Mouse (Mus musculus): ENCODE measurements around the gene E130114P18Rik. TPM values are rescaled to one million over a fixed set of nuclear protein-coding genes. Genes with fewer than 3 reads are reported as not detected.

E130114P18Rik gene
- polyA plus RNA-seq, 1 experiment from 2014 or later, result 26.3 TPM

GRCm38 (mm10) chr4:97752276-97753010, 25.4 kb downstream of the E130114P18Rik start:
- H3K4me1 ChIP-seq (replicated peaks; ENCODE audit: control insufficient read depth, insufficient read depth, low read length), result peaks cover 14% of the 10 kb centered on the region
- ATAC-seq (ENCODE audit: low FRiP score), result no peak
- H3K4me3 ChIP-seq (replicated peaks; ENCODE audit: low read length), result peak overlapping the region; percentile 21; the same call in 1 of the 2 replicates
- H3K27me3 ChIP-seq (ENCODE audit: control insufficient read depth, insufficient read depth, low read length), result peaks cover 51% of the 10 kb centered on the region
- H3K36me3 ChIP-seq (replicated peaks; ENCODE audit: control insufficient read depth, insufficient read depth), result no peaks in the 10 kb centered on the region
- peak overlapping the region; percentile 45 for H3K9ac ChIP-seq
- WGBS, result 20% methylated on average over 5 of the region's 5 CpGs
- DNase-seq (ENCODE audit: low spot score), result no peak
- H3K4me2 ChIP-seq (replicated peaks), result peak overlapping the region; percentile 53
- H3K27ac ChIP-seq, result peak overlapping the region; percentile 48; the same call in 1 of the 2 replicates
- H3K9me3 ChIP-seq (ENCODE audit: control insufficient read depth, low read length), result no peaks in the 10 kb centered on the region

GRCm38 (mm10) chr4:97751483-97752251, 26.2 kb downstream of the E130114P18Rik start:
- DNase-seq (ENCODE audit: low spot score) (peak; percentile 39), ATAC-seq (ENCODE audit: low FRiP score) (peak; percentile 64)
- no peaks in the 10 kb centered on the region for H3K9me3 ChIP-seq (ENCODE audit: control insufficient read depth, low read length)
- peak overlapping the region; percentile 45 for H3K9ac ChIP-seq
- peak overlapping the region; percentile 21 for H3K4me3 ChIP-seq (replicated peaks; ENCODE audit: low read length)
- H3K36me3 ChIP-seq (replicated peaks; ENCODE audit: control insufficient read depth, insufficient read depth), result no peaks in the 10 kb centered on the region
- H3K4me2 ChIP-seq (replicated peaks), result peak overlapping the region; percentile 53
- WGBS, result 1% methylated on average over 40 of the region's 40 CpGs
- H3K4me1 ChIP-seq (replicated peaks; ENCODE audit: control insufficient read depth, insufficient read depth, low read length), result peaks cover 14% of the 10 kb centered on the region
- peaks cover 51% of the 10 kb centered on the region for H3K27me3 ChIP-seq (ENCODE audit: control insufficient read depth, insufficient read depth, low read length)
- H3K27ac ChIP-seq, result peak overlapping the region; percentile 48

GRCm38 (mm10) chr4:97751030-97751482, 26.8 kb downstream of the E130114P18Rik start:
- Histone ChIP-seq H3K4me1 (replicated peaks; ENCODE audit: control insufficient read depth, insufficient read depth, low read length) (peaks cover 15% of the 10 kb centered on the region), H3K36me3 (replicated peaks; ENCODE audit: control insufficient read depth, insufficient read depth) (no peaks in the 10 kb centered on the region), H3K27me3 (ENCODE audit: control insufficient read depth, insufficient read depth, low read length) (peaks cover 49% of the 10 kb centered on the region), H3K9ac (peak overlapping the region; percentile 45; the same call in 1 of the 2 replicates), H3K4me3 (replicated peaks; ENCODE audit: low read length) (peak overlapping the region; percentile 21), H3K27ac (peak overlapping the region; percentile 48), H3K9me3 (ENCODE audit: control insufficient read depth, low read length) (no peaks in the 10 kb centered on the region), H3K4me2 (replicated peaks) (peak overlapping the region; percentile 53)
- DNase-seq (ENCODE audit: low spot score) (peak; percentile 86), ATAC-seq (ENCODE audit: low FRiP score) (peak; percentile 74)
- under 1% methylated on average over 20 of the region's 20 CpGs for WGBS

- H3K27me3 ChIP-seq (ENCODE audit: control insufficient read depth, insufficient read depth, low read length), result peaks cover 42% of the 10 kb centered on the region
- WGBS, result 50% methylated on average over 4 of the region's 4 CpGs
- ATAC-seq (ENCODE audit: low FRiP score), result no peak
Measured at GRCm38 (mm10) chr4:97750401-97750800, 27.5 kb downstream of the E130114P18Rik start.

GRCm38 (mm10) chr4:97746106-97746900, 31.6 kb downstream of the E130114P18Rik start:
- Histone ChIP-seq H3K4me1 (replicated peaks; ENCODE audit: control insufficient read depth, insufficient read depth, low read length) (peaks cover 13% of the 10 kb centered on the region), H3K9me3 (ENCODE audit: control insufficient read depth, low read length) (no peaks in the 10 kb centered on the region), H3K9ac (peak overlapping the region; percentile 44; the same call in 1 of the 2 replicates), H3K27ac (no peak overlapping the region), H3K27me3 (ENCODE audit: control insufficient read depth, insufficient read depth, low read length) (0 out of 2 replicates have a peak, but pooled peaks cover 6% of the 10 kb centered on the region), H3K4me2 (replicated peaks) (peak overlapping the region; percentile 55), H3K4me3 (replicated peaks; ENCODE audit: low read length) (peak overlapping the region; percentile 21), H3K36me3 (replicated peaks; ENCODE audit: control insufficient read depth, insufficient read depth) (no peaks in the 10 kb centered on the region)
- WGBS, result 8% methylated on average over 19 of the region's 19 CpGs
- ATAC-seq (ENCODE audit: low FRiP score), result peak; percentile 56; the same call in 1 of the 2 replicates
- DNase-seq (ENCODE audit: low spot score), result no peak

More at GRCm38 (mm10) chr4:97750401-97750800, 27.5 kb downstream of the E130114P18Rik start:
- Histone ChIP-seq H3K9ac (no peak overlapping the region), H3K4me2 (replicated peaks) (no peak overlapping the region), H3K4me3 (replicated peaks; ENCODE audit: low read length) (no peak overlapping the region), H3K27ac (no peak overlapping the region), H3K9me3 (ENCODE audit: control insufficient read depth, low read length) (no peaks in the 10 kb centered on the region), H3K4me1 (replicated peaks; ENCODE audit: control insufficient read depth, insufficient read depth, low read length) (peaks cover 16% of the 10 kb centered on the region), H3K36me3 (replicated peaks; ENCODE audit: control insufficient read depth, insufficient read depth) (no peaks in the 10 kb centered on the region)
- no peak for DNase-seq (ENCODE audit: low spot score)

GRCm38 (mm10) chr4:97745296-97746105, 32.4 kb downstream of the E130114P18Rik start:
- ATAC-seq (ENCODE audit: low FRiP score) (peak; percentile 88), DNase-seq (ENCODE audit: low spot score) (peak; percentile 84)
- Histone ChIP-seq H3K4me1 (replicated peaks; ENCODE audit: control insufficient read depth, insufficient read depth, low read length) (peaks cover 6% of the 10 kb centered on the region; the same call in 1 of the 2 replicates), H3K9me3 (ENCODE audit: control insufficient read depth, low read length) (no peaks in the 10 kb centered on the region), H3K4me3 (replicated peaks; ENCODE audit: low read length) (peak overlapping the region; percentile 21), H3K9ac (peak overlapping the region; percentile 44), H3K27me3 (ENCODE audit: control insufficient read depth, insufficient read depth, low read length) (0 out of 2 replicates have a peak, but pooled peaks cover 6% of the 10 kb centered on the region), H3K4me2 (replicated peaks) (peak overlapping the region; percentile 55), H3K27ac (no peak overlapping the region), H3K36me3 (replicated peaks; ENCODE audit: control insufficient read depth, insufficient read depth) (no peaks in the 10 kb centered on the region)
- 5% methylated on average over 32 of the region's 32 CpGs for WGBS

- H3K27ac ChIP-seq, result no peak overlapping the region
- no peak overlapping the region for H3K9ac ChIP-seq
- H3K9me3 ChIP-seq (ENCODE audit: control insufficient read depth, low read length), result no peaks in the 10 kb centered on the region
- no peak overlapping the region for H3K4me3 ChIP-seq (replicated peaks; ENCODE audit: low read length)
- no peak for DNase-seq (ENCODE audit: low spot score)
- no peak overlapping the region for H3K4me2 ChIP-seq (replicated peaks)
- H3K36me3 ChIP-seq (replicated peaks; ENCODE audit: control insufficient read depth, insufficient read depth), result no peaks in the 10 kb centered on the region
- 67% methylated on average over 5 of the region's 5 CpGs for WGBS
- H3K4me1 ChIP-seq (replicated peaks; ENCODE audit: control insufficient read depth, insufficient read depth, low read length), result 0 out of 2 replicates have a peak, but pooled peaks cover 6% of the 10 kb centered on the region
- ATAC-seq (ENCODE audit: low FRiP score), result no peak
- no peaks in the 10 kb centered on the region for H3K27me3 ChIP-seq (ENCODE audit: control insufficient read depth, insufficient read depth, low read length)
Measured at GRCm38 (mm10) chr4:97743932-97744331, 33.9 kb downstream of the E130114P18Rik start.

- DNase-seq (ENCODE audit: low spot score), result no peak
- ATAC-seq (ENCODE audit: low FRiP score), result no peak
- 49% methylated on average over 1 of the region's 1 CpGs for WGBS
Measured at GRCm38 (mm10) chr4:97733392-97733791, 44.5 kb downstream of the E130114P18Rik start.

More at GRCm38 (mm10) chr4:97733392-97733791, 44.5 kb downstream of the E130114P18Rik start:
- Histone ChIP-seq H3K27ac (no peak overlapping the region; the same call in 1 of the 2 replicates), H3K27me3 (ENCODE audit: control insufficient read depth, insufficient read depth, low read length) (no peaks in the 10 kb centered on the region), H3K4me3 (replicated peaks; ENCODE audit: low read length) (no peak overlapping the region), H3K4me2 (replicated peaks) (no peak overlapping the region), H3K9me3 (ENCODE audit: control insufficient read depth, low read length) (no peaks in the 10 kb centered on the region), H3K4me1 (replicated peaks; ENCODE audit: control insufficient read depth, insufficient read depth, low read length) (no peaks in the 10 kb centered on the region), H3K36me3 (replicated peaks; ENCODE audit: control insufficient read depth, insufficient read depth) (no peaks in the 10 kb centered on the region), H3K9ac (no peak overlapping the region)
